ENCODE assay signal across 9 mouse cellular contexts in the genomic region with DNA sequence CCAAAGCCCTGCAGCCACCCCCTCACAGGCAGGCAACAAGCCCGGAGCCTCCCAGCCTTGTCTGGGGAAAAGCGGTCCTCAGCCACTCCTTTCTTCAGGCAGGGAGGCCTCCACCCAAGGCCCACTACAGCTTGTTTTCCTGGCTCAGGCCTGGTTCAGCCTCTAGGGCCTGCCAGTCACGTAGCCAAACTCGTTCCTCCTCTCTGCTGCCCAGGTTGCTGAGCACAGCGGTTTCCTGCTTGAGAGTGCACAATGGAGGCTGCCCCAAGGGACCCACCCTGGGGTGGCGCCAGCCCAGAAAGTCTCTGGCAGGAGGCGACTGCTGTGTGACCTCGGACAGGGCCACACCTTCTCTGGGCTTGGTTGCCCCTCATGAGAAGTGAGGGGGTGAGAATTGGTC. TPM values are rescaled to one million over a fixed set of nuclear protein-coding genes. Genes with fewer than 3 reads are reported as not detected.
A peak's percentile ranks its signal among the peaks of the same experiment; 100 is the strongest.
DNase-seq lines count a peak whose midpoint lies in the region; ATAC-seq and TF ChIP-seq lines count a peak whose summit lies in the region.
"Had no signal": no experiment of that assay in that cellular context is flagged by ENCODE, and none has a peak within 500 bp of the region (broad histone marks: within the 10 kb centered on the region; RNA-seq: fewer than 3 reads in every experiment).

No protein-coding gene starts in this region.

- no peak overlapping the region for H3K4me2 ChIP-seq in intestine, postnatal 0 days (replicated peaks; ENCODE audit: low read depth)

- 0 out of 2 replicates have a peak, but pooled peaks cover 8% of the 10 kb centered on the region for H3K4me1 ChIP-seq in intestine, postnatal 0 days (replicated peaks; ENCODE audit: control insufficient read depth, insufficient read depth, low read length)

- 0 out of 2 replicates have a peak, but pooled peaks have one; percentile 15 for TF ChIP-seq CTCF in intestine, postnatal 0 days (IDR thresholded peaks at IDR 0.05; ENCODE audit: low read depth)

- H3K9ac ChIP-seq in intestine, postnatal 0 days (ENCODE audit: low read depth, low read length) = no peak overlapping the region

- no peaks in the 10 kb centered on the region for H3K27me3 ChIP-seq in intestine, postnatal 0 days (replicated peaks; ENCODE audit: control insufficient read depth, insufficient read depth, low read length)

- peak; percentile 10 for DNase-seq in gastrocnemius, adult 18-20 months (ENCODE audit: low spot score)
- DNase-seq in gastrocnemius, adult 8-10 months (ENCODE audit: low spot score in 2 of 2) = no peak
- peak; percentile 79 for DNase-seq in ZHBTc4 (ENCODE audit: low read depth, low spot score)
- DNase-seq in lung, postnatal 36 days = peak; percentile 63
- DNase-seq in thymus, postnatal 0 days (ENCODE audit: low spot score) = no peak
- no peak for DNase-seq in retina, postnatal 1 day

- H3K9me3 ChIP-seq in intestine, postnatal 0 days (ENCODE audit: control insufficient read depth) = no peaks in the 10 kb centered on the region

- H3K36me3 ChIP-seq in intestine, postnatal 0 days (ENCODE audit: control insufficient read depth, insufficient read depth) = no peaks in the 10 kb centered on the region

- H3K4me3 ChIP-seq in intestine, postnatal 0 days (ENCODE audit: low read depth, low read length) = no peak overlapping the region

- peak overlapping the region; percentile 3; the same call in 1 of the 2 replicates for H3K27ac ChIP-seq in intestine, postnatal 0 days (ENCODE audit: low read depth, low read length)

- WGBS in intestine, postnatal 0 days = 36% methylated on average over 8 of the region's 8 CpGs

- ATAC-seq in intestine, postnatal 0 days = peak; percentile 55
- ATAC-seq in inflammation-experienced regulatory T-cells, adult 6 months = no peak

RNA-seq across cellular contexts. Expression of a gene that starts 14.2 kb away (rescaled TPM):
- total RNA-seq in gastrocnemius, adult 18-20 months (2021) = under 1 TPM; 0.16 to 0.31 TPM
- total RNA-seq in gastrocnemius, adult 8-10 months (2022) = under 1 TPM in 2 of 4 experiments, not detected in 2; 0.17 to 0.27 TPM
- 1.4 and 2.4 TPM in 2 replicates for polyA plus RNA-seq in intestine, postnatal 0 days (2015; fragmentation: Nextera tagmentation; extraction: Ambion mirVana)
- polyA plus RNA-seq in thymus, postnatal 0 days (2015; fragmentation: Nextera tagmentation; extraction: Ambion mirVana) = 0.25 TPM in 1 of 2 replicates, not detected in the other
- not detected for polyA plus RNA-seq in inflammation-experienced regulatory T-cells, adult 6 months (2017; shearing (Covaris generic))

RNA-seq across cellular contexts. Expression of a gene that starts 44.7 kb away (rescaled TPM):
- total RNA-seq in gastrocnemius, adult 18-20 months (2021) = not detected
- total RNA-seq in gastrocnemius, adult 8-10 months (2022) = not detected
- polyA plus RNA-seq in intestine, postnatal 0 days (2015; fragmentation: Nextera tagmentation; extraction: Ambion mirVana) = 0.14 TPM in 1 of 2 replicates, not detected in the other
- polyA plus RNA-seq in thymus, postnatal 0 days (2015; fragmentation: Nextera tagmentation; extraction: Ambion mirVana) = 0.17 and 0.27 TPM in 2 replicates
- not detected for polyA plus RNA-seq in inflammation-experienced regulatory T-cells, adult 6 months (2017; shearing (Covaris generic))
- total RNA-seq: left cerebral cortex, adult 18-20 months had no signal

RNA-seq across cellular contexts. Expression of a gene that starts 52.8 kb away (rescaled TPM):
- 1 to 10 TPM; 1.6 to 2.9 TPM for total RNA-seq in gastrocnemius, adult 18-20 months (2021)
- total RNA-seq in gastrocnemius, adult 8-10 months (2022) = 1 to 10 TPM in 3 of 4 experiments, under 1 TPM in 1; 0.85 to 2.0 (median 1.8) TPM
- polyA plus RNA-seq in intestine, postnatal 0 days (2015; fragmentation: Nextera tagmentation; extraction: Ambion mirVana) = 5.6 and 6.6 TPM in 2 replicates
- 0.55 and 0.58 TPM in 2 replicates for polyA plus RNA-seq in thymus, postnatal 0 days (2015; fragmentation: Nextera tagmentation; extraction: Ambion mirVana)
- polyA plus RNA-seq in inflammation-experienced regulatory T-cells, adult 6 months (2017; shearing (Covaris generic)) = not detected

Comparison
In these comparisons a context has a peak if more than half of its experiments do, and no peak if none do; other contexts are left out.
1. DNase-seq: peak in gastrocnemius, adult 18-20 months (single experiment), ZHBTc4 (single experiment) and lung, postnatal 36 days (single experiment); none in gastrocnemius, adult 8-10 months (0 of 2), thymus, postnatal 0 days (single experiment) and retina, postnatal 1 day (single experiment).